Mouse (Mus musculus) cortical plate, adult 2 months (tissue): ENCODE measurements around the gene Urah.

ENCODE experiments used
- CTCF ChIP-seq: fragments of 200-500 bp; IDR thresholded peaks from 2 replicates; pipeline ENCODE4 v1.5.1; 2011; ENCODE audit warnings: mild to moderate bottlenecking, control low read depth, low read length; ENCODE audit not compliant: insufficient read depth; ENCODE audit errors: extremely low read depth
- POLR2A ChIP-seq: fragments of 200-500 bp; IDR thresholded peaks from 2 replicates; pipeline ENCODE4 v1.6.1; 2011; ENCODE audit warnings: mild to moderate bottlenecking, low read length, control low read depth; ENCODE audit not compliant: insufficient read depth; ENCODE audit errors: extremely low read depth

- TF ChIP-seq CTCF: no peak
- no peak for TF ChIP-seq POLR2A
These were observed 19.7 kb downstream of the Urah start for GRCm38 (mm10) chr7:140854483-140854882.
